Mouse (Mus musculus) heart, embryonic 11.5 days (tissue): ENCODE measurements around the gene Zc3h18. TPM values are rescaled to one million over a fixed set of nuclear protein-coding genes. Genes with fewer than 3 reads are reported as not detected.
A peak's percentile ranks its signal among the peaks of the same experiment; 100 is the strongest.

Experiments
- ATAC-seq: fragments of 200-750 bp; cut with Nextera tagmentation; replicated peaks from 2 replicates; pipeline ENCODE4 v1.8.0; 2017; ENCODE audit warnings: moderate library complexity; ENCODE audit not compliant: insufficient number of reproducible peaks, low FRiP score, low TSS enrichment
- H3K27ac ChIP-seq: fragments of 300-500 bp; sonication (generic); 2 replicates; pipeline ENCODE4 v1.5.1; 2014; ENCODE audit warnings: mild to moderate bottlenecking, low read depth, low read length
- H3K27me3 ChIP-seq: fragments of 300-500 bp; sonication (generic); 2 replicates; pipeline ENCODE4 v1.6.1; 2014; ENCODE audit warnings: mild to moderate bottlenecking, low read length, mixed read lengths; ENCODE audit not compliant: control insufficient read depth, insufficient read depth
- H3K36me3 ChIP-seq: fragments of 300-500 bp; sonication (generic); 2 replicates; pipeline ENCODE4 v1.6.1; 2014; ENCODE audit warnings: mild to moderate bottlenecking, low read length, moderate library complexity, mixed read lengths; ENCODE audit not compliant: control insufficient read depth, insufficient read depth
- H3K4me1 ChIP-seq: fragments of 300-500 bp; sonication (generic); 2 replicates; pipeline ENCODE4 v1.6.1; 2014; ENCODE audit warnings: low read length; ENCODE audit not compliant: control insufficient read depth, insufficient read depth
- H3K4me2 ChIP-seq: fragments of 300-500 bp; sonication (generic); 2 replicates; pipeline ENCODE4 v1.6.1; 2014; ENCODE audit warnings: mild to moderate bottlenecking, moderate library complexity
- H3K4me3 ChIP-seq: fragments of 300-500 bp; sonication (generic); 2 replicates; pipeline ENCODE4 v1.5.1; 2014; ENCODE audit warnings: low read depth, low read length
- H3K9ac ChIP-seq: fragments of 300-500 bp; sonication (generic); 2 replicates; pipeline ENCODE4 v1.6.1; 2014; ENCODE audit warnings: mild to moderate bottlenecking, low read depth, low read length, moderate library complexity
- H3K9me3 ChIP-seq: fragments of 300-500 bp; sonication (generic); replicated peaks from 2 replicates; pipeline ENCODE4 v1.6.1; 2016; ENCODE audit warnings: low read length; ENCODE audit not compliant: control insufficient read depth
- WGBS: fragments of 180-500 bp; shearing (Covaris S2); extraction: QIAGEN DNeasy Blood & Tissue Kit; methylation state at CpG from one replicate; pipeline ENCODE4 v1.1.7; 2014; ENCODE audit not compliant: insufficient replicate concordance; 5-methylcytosine and 5-hydroxymethylcytosine counted together
- polyA plus RNA-seq: library from polyadenylated mRNA; unstranded; fragments of >200 nt; fragmentation: Nextera tagmentation; extraction: Ambion mirVana; gene quantifications from 2 replicates; pipeline ENCODE4 v1.2.1, GENCODE M21; 2014

Zc3h18 gene
- polyA plus RNA-seq, 1 experiment from 2014 or later: 22.2 TPM

DNA sequence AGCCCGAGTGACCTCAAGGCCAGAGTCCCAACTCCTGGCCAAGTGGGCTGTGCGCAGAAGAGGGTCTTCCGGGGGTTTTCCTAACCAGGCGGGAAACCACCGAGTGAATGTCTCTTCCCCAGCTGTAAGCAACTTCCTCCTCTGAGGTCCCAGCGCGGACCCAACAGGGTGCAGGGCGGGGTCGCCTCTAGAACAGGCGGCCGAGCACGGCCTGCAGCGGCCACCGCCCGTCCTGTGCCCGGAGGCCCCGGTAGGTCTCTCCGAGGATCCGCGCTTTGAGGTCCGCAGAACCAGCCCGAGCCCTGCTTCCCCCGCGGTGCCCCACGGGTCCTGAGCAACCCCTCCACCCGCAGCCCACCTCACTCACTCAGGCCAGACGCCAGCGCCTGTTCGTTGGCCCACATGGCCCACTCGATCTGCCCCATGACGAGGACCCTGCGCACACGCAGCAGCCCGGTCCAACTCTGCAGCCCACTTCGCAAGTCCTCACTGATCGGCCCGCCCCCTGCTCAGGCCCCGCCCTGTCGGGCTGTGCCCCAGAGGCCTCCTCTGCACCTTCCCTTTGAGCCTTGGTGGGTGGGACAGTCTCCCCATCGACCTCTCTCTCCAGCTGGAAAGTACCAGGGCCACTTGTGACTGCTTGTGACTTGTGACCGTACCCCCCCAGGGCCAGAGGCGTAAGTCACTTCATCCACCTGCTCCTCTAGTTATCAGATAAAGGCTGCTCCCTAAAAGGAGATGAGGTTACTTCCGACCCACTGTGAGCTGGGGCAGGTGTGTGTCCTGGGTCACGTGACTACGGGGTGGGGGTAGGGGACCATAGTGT is 56.2 kb downstream of the Zc3h18 start, which contains the start of gene Cyba:
Gene Cyba (minus strand): TSS at position 488 of the 826 bp plus-strand sequence.
- ATAC-seq: peak; percentile 73
- peaks cover 14% of the 10 kb centered on the region for H3K36me3 ChIP-seq
- H3K27me3 ChIP-seq: no peaks in the 10 kb centered on the region
- peaks cover 13% of the 10 kb centered on the region; the same call in 1 of the 2 replicates for H3K4me1 ChIP-seq
- H3K4me2 ChIP-seq: peak within 1 kb of the TSS; percentile 96
- H3K4me3 ChIP-seq: peak within 1 kb of the TSS; percentile 65
- H3K9ac ChIP-seq: peak within 1 kb of the TSS; percentile 81
- no peaks in the 10 kb centered on the region for H3K9me3 ChIP-seq
- WGBS: 6% methylated on average over 39 of the region's 45 CpGs
- H3K27ac ChIP-seq: peak within 1 kb of the TSS; percentile 29

DNA sequence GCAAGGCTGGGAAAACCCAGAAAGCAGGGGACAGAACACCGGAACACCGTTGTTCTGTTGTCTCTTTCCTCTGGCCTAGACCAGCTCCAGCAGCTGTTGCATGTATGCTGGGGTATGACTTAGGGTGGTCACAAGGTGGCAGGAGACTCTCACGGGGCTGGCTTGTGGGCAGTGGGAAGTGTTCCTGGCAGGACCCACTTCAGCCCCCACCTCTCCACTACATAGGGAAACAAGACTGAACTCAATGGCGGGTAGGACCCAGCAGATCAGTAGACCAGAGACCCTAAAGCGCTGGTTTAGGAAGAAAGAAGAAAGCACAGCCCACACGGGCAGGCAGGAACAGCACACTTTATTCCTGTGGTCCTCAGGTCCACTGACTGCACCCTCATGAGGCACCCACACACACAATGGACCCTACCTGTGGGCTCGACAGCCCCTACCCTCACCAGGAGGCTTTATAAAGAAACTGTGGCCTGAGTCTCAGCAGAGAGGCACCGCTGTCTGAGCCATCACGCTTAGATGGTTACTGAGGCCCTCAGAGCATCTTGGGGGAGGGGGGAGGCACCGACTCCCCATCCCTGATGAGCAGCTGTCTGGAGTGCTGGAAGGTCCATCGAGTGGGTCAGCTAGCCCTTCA is 57.0 kb downstream of the Zc3h18 start:
- Histone ChIP-seq H3K4me1 (peaks cover 20% of the 10 kb centered on the region; the same call in 1 of the 2 replicates), H3K9me3 (no peaks in the 10 kb centered on the region), H3K9ac (peak overlapping the region; percentile 81; the same call in 1 of the 2 replicates), H3K4me3 (peak overlapping the region; percentile 65; the same call in 1 of the 2 replicates), H3K27me3 (no peaks in the 10 kb centered on the region), H3K4me2 (peak overlapping the region; percentile 96), H3K27ac (peak overlapping the region; percentile 29; the same call in 1 of the 2 replicates), H3K36me3 (peaks cover 14% of the 10 kb centered on the region)
- WGBS: 65% methylated on average over 11 of the region's 11 CpGs
- ATAC-seq: peak; percentile 12; the same call in 1 of the 2 replicates

GRCm38 (mm10) chr8:122435375-122435774 is 59.0 kb downstream of the Zc3h18 start:
- WGBS: 86% methylated on average over 6 of the region's 6 CpGs
- Histone ChIP-seq H3K4me2 (no peak overlapping the region), H3K27ac (no peak overlapping the region), H3K27me3 (no peaks in the 10 kb centered on the region), H3K9me3 (no peaks in the 10 kb centered on the region), H3K9ac (no peak overlapping the region), H3K4me3 (no peak overlapping the region), H3K36me3 (peaks cover 19% of the 10 kb centered on the region), H3K4me1 (peaks cover 20% of the 10 kb centered on the region; the same call in 1 of the 2 replicates)
- ATAC-seq: no peak

- ATAC-seq: no peak
- peaks cover 19% of the 10 kb centered on the region for H3K36me3 ChIP-seq
Observed at GRCm38 (mm10) chr8:122436146-122436545, 59.7 kb downstream of the Zc3h18 start.

DNA sequence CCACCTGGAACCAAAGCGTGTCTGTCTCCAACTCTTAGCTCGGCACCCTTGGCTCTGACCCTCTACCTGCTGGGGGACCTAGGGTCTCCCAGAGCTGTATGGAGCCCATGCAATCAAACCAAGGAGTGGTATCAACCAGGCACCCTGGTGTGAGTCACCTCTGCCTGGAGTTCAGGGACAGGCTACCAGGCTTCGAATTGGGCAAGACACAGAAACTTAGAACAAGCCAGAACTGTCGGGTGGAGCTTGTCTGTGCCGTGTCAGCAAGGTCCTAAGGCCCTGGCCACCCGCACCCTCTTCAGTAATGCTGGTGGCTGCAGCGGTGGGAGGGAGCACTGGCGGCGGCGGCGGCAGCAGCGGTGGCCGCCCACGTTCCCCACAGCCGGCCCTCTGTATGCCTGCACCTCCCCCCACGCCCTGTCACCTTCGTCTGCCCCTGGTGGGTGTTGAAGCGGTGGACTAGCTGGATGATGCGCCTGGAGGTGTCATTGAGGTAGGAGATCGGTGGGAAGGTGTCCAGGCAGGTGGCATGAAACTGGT is 60.2 kb downstream of the Zc3h18 start:
- Histone ChIP-seq H3K4me3 (no peak overlapping the region), H3K9me3 (no peaks in the 10 kb centered on the region), H3K27me3 (no peaks in the 10 kb centered on the region), H3K27ac (no peak overlapping the region), H3K9ac (no peak overlapping the region), H3K4me2 (no peak overlapping the region), H3K4me1 (peaks cover 18% of the 10 kb centered on the region; the same call in 1 of the 2 replicates), H3K36me3 (peaks cover 19% of the 10 kb centered on the region)
- 83% methylated on average over 20 of the region's 20 CpGs for WGBS
- ATAC-seq: no peak

More at GRCm38 (mm10) chr8:122436146-122436545, 59.7 kb downstream of the Zc3h18 start:
- H3K4me2 ChIP-seq: no peak overlapping the region
- no peak overlapping the region for H3K27ac ChIP-seq
- no peaks in the 10 kb centered on the region for H3K9me3 ChIP-seq
- no peaks in the 10 kb centered on the region for H3K27me3 ChIP-seq
- H3K4me1 ChIP-seq: peaks cover 20% of the 10 kb centered on the region; the same call in 1 of the 2 replicates
- H3K9ac ChIP-seq: no peak overlapping the region
- 97% methylated on average over 9 of the region's 9 CpGs for WGBS
- H3K4me3 ChIP-seq: no peak overlapping the region

DNA sequence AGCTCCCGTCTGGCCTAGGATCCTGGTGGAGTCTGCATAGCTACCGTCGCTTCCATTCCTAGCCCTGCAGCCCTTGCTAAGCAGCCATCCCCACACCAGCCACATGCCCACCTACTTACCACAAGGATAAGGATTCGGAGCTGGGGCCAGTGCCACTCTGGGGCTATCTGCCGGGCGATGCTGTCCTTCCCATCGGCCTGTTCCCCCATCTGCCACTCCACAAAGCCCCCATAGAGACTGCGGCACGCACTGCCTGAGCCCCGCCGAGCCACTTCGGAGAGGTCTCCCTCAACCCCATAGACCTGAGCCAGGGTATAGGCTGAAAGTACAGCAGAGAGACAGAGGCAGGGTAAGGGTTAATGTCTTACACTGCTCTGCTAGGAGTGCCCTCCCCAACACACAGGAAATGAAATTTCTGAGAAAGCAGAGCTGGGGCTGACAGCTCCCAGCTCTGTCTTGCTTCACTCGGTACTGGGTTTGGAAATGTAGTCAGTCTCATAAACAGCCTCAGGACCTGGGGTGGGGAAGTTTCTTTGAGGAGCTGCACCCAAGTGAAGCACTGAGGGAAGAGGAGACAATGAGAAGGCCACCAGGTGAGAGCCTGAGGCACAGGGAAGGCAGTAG is 61.4 kb downstream of the Zc3h18 start:
- no peak overlapping the region for H3K9ac ChIP-seq

DNA sequence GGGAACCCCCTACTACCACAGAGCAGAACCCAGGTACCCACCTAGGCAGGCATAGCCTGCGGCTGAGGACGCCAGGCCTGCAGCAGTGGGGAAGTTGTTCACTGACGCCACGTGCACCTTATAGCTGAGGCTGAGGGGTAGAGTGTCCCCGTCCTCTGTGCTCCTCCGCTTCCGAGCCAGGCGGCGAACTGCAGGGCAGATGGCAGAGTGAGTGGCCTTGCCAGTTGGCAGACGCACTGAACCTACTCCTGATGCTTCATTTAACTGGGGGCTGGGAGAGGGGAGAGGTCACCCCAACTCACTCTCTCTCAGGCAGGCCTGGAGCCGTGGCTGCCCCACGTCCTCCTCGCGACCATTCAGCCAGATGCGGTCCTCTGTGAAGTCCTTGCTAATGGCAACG is 62.9 kb downstream of the Zc3h18 start:
- Histone ChIP-seq H3K36me3 (peaks cover 19% of the 10 kb centered on the region), H3K9ac (no peak overlapping the region), H3K27me3 (no peaks in the 10 kb centered on the region), H3K4me1 (peaks cover 13% of the 10 kb centered on the region), H3K27ac (no peak overlapping the region), H3K4me2 (no peak overlapping the region), H3K9me3 (no peaks in the 10 kb centered on the region), H3K4me3 (no peak overlapping the region)
- ATAC-seq: no peak
- WGBS: 93% methylated on average over 16 of the region's 16 CpGs

More for the DNA sequence above, 61.4 kb downstream of the Zc3h18 start:
- Histone ChIP-seq H3K36me3 (peaks cover 19% of the 10 kb centered on the region), H3K9me3 (no peaks in the 10 kb centered on the region), H3K4me3 (no peak overlapping the region), H3K27me3 (no peaks in the 10 kb centered on the region), H3K27ac (0 out of 2 replicates have a peak overlapping the region, but pooled peaks have one; percentile 12), H3K4me2 (no peak overlapping the region), H3K4me1 (peaks cover 17% of the 10 kb centered on the region)
- ATAC-seq: no peak
- 79% methylated on average over 13 of the region's 13 CpGs for WGBS

DNA sequence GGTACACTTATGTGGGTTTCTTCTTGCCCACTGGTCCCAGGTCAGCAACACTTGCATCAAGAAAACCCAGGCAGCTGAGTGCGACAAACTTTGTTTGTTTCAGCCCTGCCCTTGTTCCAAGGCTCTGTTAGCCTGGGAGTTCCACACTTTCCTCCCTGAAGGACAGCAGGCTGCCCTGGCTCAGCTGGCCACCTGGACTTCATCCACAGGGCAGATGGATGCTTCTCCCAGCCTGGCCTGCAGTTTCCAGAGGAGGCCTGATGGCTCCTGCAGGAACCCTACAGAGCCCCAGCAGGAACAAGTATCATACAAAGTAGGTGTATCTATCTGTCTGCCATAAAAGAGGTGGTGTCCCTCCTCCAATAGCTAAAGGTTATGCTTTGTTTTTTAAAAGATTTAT is 64.9 kb downstream of the Zc3h18 start:
- Histone ChIP-seq H3K9me3 (no peaks in the 10 kb centered on the region), H3K4me3 (no peak overlapping the region), H3K4me1 (peaks cover 29% of the 10 kb centered on the region), H3K27ac (no peak overlapping the region), H3K4me2 (no peak overlapping the region), H3K9ac (no peak overlapping the region), H3K27me3 (no peaks in the 10 kb centered on the region), H3K36me3 (peaks cover 14% of the 10 kb centered on the region)
- WGBS: 90% methylated on average over 1 of the region's 1 CpGs
- ATAC-seq: no peak
